Mouse (Mus musculus): Measurements from ENCODE around the gene Jakmip3.

GRCm38 (mm10) chr7:139089892-139090874, 149.7 kb downstream of the Jakmip3 start:
- TF ChIP-seq MXI1 (IDR thresholded peaks at IDR 0.05; ENCODE audit: low read depth, low read length) (no peak), CTCF (IDR thresholded peaks at IDR 0.05 in 2 of 3, conservative IDR thresholded peaks at IDR 0.05 in 1 of 3; ENCODE audit: control insufficient read depth in 1 of 3, insufficient read depth in 1 of 3, low read depth in 2 of 3, low read length in 3 of 3, poor library complexity in 1 of 3, severe bottlenecking in 1 of 3) (no peak), TAL1 (IDR thresholded peaks at IDR 0.05; ENCODE audit: low read length) (no peak), CHD1 (IDR thresholded peaks at IDR 0.05; ENCODE audit: low read depth, low read length) (no peak), E2F4 (IDR thresholded peaks at IDR 0.05; ENCODE audit: borderline replicate concordance, low read depth, low read length) (no peak), POLR2A (IDR thresholded peaks at IDR 0.05; ENCODE audit: control insufficient read depth in 1 of 2, insufficient read depth in 1 of 2, low read depth in 1 of 2, low read length in 2 of 2, poor library complexity in 1 of 2) (no peak)

Measured in MEL (cell line).